Mouse (Mus musculus): ENCODE data around the gene Syt8. TPM values are rescaled to one million over a fixed set of nuclear protein-coding genes. Genes with fewer than 3 reads are reported as not detected.

Syt8 gene
- total RNA-seq, 2 experiments from 2014 or later: not detected

DNA sequence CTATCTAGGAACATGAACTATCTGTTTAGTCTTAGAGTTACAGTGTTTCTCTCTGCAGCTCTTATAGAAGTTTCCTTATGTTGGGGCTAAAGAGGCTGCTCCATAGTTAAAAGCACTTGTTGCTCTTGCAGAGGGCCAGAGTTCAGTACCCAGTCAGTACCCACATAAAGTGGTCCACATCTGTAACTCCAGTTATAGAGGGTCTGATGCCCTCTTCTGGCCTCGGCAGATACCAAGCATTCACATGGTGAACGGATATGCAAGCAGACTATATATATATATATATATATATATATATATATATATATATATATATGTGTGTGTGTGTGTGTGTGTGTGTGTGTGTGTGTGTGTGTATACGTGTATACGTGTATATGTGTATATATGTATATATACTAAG is 26.7 kb upstream of the Syt8 start:
- no peak for DNase-seq (ENCODE audit: low spot score in 2 of 2)

DNA sequence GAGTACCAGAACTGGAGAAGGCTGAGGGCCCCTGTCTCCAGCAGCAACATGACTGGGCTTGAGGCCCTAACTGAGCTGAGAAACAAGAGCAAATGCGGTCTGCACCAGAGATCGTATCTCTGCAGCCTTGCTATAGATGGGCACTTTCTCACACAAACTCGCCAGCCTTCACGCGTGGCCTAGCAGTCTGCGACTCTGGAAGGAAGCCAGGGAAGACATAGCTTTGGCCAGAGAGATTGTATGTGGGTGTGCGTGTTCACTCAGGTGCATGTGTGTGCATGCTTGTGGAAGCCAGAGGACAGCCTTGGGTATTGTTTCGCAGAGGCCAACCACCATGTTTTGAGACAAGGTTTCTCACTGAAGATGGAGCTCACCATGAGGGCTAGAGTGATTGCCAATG is 26.0 kb upstream of the Syt8 start:
- no peak for DNase-seq (ENCODE audit: low spot score in 2 of 2)

DNA sequence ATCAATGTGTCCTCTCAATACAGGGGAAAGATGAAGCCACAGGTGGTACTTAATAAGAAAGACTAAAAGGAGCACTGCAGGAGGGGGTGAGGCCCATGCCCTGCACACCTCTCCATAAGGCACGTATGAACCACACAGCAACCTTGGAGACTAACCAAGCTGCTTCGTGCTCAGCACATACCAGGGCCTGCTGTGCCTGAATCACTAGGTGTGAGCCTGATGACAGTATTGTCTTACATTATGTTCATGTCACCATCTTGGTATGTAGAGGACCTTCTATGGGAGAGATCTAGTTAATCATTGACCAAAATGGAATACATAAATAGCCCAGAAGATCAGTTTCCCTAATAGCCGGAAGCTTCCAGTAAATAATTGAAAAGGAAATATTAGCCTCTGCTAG is 25.0 kb upstream of the Syt8 start:
- no peak for DNase-seq (ENCODE audit: low spot score in 2 of 2)

DNA sequence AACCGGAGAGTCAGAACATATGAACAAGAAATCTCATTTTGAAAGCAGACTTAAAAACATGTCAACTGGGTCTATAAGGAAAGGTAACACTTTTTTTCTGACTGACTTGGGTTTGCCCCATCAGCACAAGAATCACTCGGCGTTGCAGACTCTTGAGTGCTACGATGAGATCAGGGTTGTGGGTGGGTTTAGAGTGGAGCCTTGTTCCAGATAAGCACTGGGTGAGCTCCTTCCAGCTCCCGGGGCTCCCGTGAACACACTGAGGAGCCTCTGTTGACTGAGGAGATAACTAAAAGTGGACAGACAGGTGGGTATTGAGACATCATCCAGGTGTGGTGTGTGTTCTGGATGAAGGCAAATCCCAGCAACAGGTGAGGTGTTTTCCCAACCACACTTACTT is 21.4 kb upstream of the Syt8 start:
- no peak for DNase-seq (ENCODE audit: low spot score in 2 of 2)

DNA sequence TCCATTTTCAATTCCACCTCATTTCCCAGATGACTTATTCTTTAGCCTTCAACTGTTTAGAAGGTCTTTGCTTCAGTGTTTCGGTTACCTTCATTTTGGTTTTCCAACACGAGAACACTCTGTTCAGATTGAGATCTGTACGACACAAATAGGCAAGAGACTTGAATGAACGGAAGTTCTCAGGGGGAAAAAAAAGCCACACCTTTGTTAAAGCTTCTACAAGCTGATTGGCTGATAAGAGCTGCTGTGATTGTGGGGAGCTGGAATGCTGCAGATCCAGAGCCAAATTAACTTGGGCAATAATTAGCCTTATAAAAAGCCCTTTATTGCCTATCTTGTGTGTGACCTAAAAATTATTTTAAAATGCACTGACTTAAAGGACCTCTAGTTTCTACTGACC is 19.3 kb upstream of the Syt8 start:
- no peak for DNase-seq (ENCODE audit: low spot score in 2 of 2)

DNA sequence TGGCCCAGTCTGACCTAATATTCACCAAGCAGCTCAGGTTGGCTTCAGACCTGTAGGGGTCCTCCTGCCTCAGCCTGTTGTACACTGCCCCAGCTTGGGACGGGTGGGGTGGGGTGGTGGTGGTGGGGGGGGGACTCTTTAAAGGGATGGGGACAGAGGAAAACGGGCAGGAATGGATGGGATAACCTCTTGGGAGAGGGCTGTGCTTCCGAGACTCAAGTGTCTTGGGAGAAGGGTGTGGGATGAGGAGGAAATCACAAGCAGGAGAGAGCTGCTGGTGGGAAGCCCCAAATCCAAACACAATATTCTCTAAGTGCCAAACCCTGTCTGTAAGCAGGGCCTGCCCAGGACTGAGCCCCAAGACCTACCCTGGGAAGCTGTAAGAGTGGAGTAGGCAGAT is 18.4 kb upstream of the Syt8 start:
- no peak for DNase-seq (ENCODE audit: low spot score in 2 of 2)

DNA sequence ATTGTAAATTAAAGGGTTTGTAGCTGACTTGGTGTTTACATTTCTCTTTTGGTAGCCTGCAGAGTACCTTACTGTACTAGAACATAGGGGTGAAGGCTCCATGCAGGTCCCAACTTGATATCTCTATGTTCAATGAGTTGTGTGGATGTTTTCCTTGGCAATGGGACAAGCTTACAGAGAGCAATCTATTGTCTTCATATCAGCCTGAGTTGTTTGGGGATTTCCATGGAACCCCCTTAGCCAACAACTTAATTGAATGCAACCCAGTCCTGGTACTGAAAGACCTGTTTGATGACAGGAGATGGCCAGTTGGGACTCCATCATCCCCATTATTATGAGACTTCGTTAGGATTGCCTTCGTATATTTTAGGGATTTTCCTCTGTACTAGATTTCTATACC is 16.6 kb upstream of the Syt8 start:
- DNase-seq (ENCODE audit: low spot score in 2 of 2): no peak

DNA sequence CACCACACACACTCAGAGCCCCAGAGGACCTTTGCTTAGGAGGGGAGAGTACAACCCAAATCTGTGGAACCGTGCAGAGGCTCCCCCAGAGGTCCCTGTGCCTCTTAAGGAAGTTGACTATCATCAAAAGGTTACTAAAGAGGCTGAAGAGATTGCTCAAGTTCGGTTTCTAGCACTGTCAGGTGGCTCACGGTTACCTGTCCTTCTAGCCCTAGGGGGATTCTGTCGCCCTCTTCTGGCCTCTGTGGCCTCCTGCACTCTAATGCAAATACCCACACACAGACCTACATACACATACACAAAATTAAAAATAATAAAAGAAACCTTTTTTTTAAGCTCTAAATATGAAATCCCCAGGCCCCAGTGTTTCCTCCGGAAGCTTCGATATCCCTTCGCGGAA is 16.0 kb upstream of the Syt8 start:
- no peak for DNase-seq (ENCODE audit: low spot score in 2 of 2)

DNA sequence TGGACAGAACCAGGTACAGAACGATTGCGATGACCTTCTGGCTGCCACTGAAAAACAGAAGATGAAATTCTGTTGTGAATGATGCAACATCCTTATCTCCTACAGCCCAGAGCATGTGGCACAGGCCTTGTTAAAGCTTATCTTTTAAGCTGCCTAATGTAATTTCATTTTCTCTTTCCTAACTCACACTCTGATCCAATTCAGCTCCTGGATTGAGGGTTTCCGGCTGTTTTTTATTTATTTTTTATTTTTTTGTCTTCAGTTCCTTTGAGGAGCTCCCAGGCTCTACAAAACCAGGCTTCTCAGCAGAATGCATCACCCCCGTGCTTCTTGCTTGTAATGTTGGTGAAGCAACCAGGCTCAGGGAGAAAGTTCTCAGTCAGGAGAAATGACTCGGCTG is 14.8 kb upstream of the Syt8 start:
- DNase-seq (ENCODE audit: low spot score in 2 of 2): no peak

DNA sequence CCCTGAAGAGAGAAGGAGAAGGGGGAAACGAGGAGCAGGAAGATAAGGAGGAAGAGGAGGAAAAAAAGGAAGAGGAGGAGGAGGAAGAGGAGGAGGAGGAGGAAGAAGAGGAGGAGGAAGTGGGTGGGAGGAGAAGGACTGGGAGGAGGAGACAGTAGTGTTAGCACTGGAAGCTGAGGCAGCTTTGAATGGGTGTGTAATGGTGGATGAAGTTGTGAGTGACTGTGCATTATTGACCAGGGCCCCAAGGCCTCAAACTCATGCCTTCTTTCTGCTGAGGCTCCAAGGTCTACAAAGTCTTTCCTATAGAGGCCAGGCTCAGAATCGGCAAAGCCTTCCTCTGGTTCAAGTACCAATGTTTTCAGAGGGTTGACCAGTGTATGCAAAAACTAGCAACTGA is 12.8 kb upstream of the Syt8 start:
- no peak for DNase-seq (ENCODE audit: low spot score in 2 of 2)

DNA sequence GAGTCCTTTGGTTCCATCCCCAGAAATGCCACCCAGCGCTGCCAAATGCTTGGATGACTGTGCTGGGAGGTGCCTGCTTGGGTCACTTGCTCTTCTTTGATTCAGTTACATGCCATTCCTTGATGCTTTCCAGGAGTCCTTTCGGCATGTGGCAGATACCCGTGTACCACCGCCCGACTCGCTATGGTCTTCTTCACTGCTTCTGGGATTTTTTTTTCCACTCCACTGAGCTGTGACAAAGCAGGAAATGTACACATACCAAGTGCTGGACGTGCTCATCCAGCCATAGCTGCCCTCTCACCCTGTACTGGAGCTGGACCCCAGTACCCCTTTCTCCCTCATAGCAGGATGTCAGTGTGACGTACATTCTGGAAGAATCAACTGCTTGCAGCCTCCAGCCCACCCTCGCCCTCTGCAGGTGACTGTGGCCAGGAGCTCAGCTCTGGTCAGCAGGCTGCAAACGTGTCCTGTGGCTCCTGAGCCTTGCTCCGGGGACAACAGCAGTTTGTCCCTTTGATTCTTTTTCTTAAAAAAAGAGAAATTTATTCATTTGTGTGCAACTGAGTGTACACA is 8.9 kb upstream of the Syt8 start:
- DNase-seq (ENCODE audit: low spot score in 2 of 2): no peak

DNA sequence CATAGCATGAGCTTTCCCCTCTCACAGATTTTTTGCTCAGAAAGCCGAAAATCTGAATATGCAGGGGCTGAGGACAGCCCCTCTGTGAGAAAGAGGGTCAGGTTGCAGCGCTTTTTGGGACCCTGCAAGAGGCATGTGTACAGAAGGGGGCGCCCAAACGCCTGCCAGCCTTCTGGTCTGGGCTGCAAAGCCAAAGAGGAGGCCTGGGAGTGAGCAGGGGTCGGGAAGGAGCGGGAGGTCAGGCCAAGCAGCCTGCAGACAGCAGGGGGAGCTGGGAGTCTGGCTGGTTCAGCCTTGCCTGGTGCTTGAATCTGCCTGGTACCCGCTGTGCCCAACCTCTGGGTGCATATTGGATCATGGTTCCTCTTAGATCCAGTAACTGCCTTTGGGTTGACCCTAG is 6.4 kb upstream of the Syt8 start:
- DNase-seq (ENCODE audit: low spot score in 2 of 2): no peak

DNA sequence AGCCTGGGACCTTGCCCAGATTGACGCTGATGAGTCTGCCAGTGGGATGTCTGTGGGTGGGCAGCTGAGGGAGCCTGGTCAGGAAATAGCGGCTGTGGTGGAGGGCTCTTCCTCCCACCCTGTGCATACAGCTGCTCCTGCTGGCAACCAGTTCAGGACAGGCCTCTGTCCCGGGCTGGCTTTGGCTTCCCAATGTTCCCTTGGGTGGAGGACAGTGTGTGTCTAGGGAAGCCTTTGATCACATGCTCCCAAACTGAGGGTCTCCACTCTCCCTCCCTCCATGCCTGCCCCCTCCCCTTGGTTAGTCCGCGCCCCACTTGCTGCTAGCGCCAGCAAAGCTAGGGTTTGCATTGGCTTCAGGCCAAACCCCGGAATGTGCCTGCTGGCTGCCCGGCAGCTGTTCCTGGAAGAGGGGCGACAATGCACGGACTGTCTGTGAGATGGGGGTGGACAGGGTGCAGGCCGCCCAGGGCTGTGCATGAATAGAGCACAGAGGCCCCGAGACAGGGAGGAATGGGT is 4.4 kb upstream of the Syt8 start:
- DNase-seq (ENCODE audit: low spot score in 2 of 2): no peak

DNA sequence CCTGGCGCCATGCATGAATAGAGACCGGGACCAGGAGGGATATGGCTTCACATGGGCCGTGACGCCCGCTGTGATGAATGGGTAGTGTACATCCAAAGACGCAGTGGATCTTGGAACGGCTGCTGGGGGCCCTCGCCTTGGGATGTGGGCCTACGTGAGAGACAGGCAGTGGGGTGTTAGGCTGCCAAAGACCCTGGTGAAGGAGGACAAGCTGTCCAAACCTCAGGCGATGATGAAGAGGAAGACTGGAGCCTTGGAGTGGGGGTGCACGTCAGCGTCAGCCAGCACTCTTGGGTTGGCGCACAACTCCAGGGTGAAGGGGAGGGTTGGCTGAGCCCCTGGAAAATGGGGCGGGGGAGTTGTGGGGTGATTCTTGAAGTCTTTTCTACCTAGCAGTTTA is 3.5 kb upstream of the Syt8 start:
- DNase-seq (ENCODE audit: low spot score in 2 of 2): no peak

DNA sequence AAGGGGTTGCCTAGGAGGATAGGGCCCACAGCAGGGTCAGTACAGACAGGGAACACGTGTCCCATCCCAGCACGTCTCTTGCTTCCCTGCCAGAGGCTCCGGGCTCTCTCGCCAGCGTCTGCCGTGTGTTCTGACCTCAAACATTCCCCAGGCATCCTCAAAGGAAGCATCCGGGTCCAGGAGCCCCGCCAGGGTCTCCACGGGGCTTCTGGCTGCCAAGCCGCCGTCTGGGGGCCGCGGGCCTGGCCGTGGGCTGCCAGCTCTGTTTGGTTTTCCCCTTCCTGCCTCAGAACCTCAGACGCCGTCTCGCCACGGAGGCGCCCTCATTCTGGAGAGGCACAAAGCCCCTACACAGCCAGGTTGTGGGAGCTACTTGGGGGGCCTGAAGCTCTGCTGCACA is 1.0 kb upstream of the Syt8 start:
- no peak for DNase-seq (ENCODE audit: low spot score in 2 of 2)

DNA sequence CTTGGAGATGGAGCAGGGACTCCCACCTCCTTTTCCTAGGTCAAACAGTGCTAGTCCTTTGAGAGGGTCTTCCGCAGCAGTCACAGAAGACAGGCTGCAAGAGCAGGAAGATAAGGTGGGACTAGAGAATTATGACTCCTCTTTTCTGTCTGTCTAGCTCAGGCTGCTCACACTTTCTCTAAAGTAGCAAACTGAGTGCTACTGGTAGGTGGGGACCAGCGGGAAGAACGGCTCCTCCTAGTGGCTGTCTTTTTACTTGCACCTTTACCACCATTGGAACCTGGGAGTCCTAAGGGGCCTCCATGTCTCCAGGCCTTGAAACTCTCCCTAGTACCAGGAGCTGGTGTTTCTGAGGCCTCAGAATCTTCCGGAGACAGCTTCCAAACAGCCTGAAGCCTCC is 874 bp downstream of the Syt8 start:
- DNase-seq (ENCODE audit: low spot score in 2 of 2): no peak

DNA sequence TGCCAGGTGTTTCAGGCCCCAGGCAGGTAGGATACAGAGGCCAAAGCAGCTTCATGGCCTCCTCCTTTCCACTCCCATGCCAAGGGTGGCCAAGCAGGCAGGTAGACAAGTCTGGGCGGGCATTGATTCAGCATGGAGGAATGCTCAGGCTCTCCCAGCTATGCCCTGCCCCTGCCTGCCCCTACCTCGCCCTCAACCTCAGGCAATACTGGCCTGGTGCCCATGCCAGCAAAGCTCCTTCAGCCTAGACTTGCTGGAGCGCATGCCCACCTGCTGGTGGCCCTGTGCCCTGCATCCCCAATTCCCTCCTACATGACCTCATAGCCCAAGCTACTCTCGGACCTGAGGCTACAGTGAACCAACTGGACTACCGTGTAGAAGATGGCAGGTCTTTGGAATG is 2.7 kb downstream of the Syt8 start:
- DNase-seq (ENCODE audit: low spot score in 2 of 2): no peak

DNA sequence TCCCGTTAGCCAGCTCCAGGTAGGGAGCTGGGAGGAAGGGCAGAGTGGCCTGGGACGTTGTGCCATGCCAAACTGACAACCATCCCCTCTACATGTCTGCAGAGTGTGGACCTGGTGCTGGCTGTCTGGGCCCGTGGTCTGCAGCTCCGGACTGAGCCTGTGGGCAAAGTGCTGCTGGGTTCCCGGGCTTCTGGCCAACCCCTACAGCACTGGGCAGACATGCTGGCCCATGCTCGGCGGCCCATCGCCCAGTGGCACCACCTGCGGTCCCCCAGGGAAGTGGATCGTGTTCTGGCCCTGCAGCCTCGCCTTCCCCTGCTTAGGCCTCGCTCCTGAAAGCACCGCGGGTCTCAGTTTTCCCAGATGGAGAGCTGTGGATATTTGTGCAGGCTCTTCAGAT is 5.3 kb downstream of the Syt8 start:
- DNase-seq (ENCODE audit: low spot score in 2 of 2): no peak

DNA sequence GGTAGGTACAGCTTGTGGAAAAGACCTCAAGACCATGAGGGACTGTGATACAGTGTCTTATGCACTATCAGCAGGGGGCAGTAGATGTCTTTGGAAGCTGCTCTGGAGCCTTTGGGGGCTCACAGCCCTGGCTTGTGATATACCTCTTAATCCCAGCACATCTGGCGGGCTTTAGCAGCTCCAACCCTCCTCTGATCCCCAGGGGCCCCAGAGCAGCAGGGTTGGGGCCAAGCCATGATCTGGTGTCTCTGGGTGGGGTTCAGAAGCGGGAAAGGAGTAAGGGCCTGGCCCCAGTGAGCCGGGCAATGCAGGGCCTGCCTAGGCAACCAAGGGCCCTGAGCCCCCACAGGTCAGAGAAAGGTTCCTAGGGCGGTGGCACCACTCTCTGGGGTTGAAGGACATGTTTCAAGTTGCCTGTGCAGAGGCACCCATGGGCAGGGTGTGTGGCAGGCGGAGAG is 6.0 kb downstream of the Syt8 start:
- no peak for DNase-seq (ENCODE audit: low spot score in 2 of 2)

DNA sequence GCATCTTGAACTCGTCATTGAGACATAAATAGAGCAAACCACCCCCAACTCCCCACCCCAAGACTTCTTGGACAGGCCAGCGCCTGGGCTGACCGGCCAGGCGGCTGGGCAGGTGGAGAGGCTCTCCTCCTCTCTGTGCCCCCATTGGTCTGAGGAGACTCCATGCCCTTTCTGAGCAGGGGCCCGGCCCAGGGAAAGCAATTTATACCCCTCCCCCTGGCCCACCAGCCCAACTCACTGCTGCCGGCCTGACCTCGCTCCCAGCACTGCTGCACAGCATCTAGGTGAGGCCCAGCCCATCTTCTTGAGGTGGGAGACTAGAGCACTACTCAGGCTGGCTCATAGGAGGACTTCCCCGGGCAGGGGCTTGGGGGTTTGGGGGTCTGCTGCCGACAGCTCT is 6.9 kb downstream of the Syt8 start, which contains the start of gene Tnni2:
Gene Tnni2, plus strand, starts transcription at position 224 of the 400 bp plus-strand sequence.
- no peak for DNase-seq (ENCODE audit: low spot score in 2 of 2)

DNA sequence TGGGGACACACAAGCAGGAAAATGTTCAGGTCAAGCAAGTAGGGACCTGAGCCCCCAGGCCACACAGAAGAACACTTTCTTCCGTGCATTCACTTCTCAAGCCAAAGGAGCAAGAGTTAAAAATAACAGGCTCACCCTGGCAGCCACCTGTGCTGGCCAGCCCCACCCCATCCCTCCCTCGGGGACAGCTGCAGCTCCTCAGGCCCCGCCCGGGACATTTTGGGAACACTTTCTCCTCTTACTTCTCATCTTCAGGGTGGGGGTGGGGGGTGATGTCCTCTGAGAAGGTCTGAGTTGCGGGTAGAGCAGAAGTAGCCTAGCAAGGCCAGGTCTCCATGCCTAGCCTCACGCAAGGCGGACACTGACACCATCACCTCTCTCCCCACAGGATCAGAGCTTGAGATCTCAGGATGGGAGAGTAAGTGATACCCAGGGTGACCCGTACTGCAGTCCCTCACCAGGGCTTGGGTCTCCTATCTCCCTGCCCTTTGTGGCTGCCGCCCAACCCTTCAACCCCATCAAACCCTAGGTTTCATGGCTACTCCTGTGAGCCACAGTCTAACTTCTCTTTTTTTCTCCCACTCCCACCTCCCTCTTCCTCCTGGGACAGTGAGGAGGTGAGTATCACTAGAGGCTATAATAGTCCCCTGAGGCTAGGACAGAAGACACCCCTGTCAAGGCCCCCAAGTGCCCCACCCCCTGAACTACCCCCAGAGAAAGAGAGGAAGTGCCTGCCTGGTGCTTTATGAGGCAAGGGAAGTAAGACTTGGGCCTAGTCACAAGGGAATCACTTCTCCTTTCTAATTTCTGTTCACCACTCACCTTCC is 7.6 kb downstream of the Syt8 start:
- DNase-seq (ENCODE audit: low spot score in 2 of 2): no peak

DNA sequence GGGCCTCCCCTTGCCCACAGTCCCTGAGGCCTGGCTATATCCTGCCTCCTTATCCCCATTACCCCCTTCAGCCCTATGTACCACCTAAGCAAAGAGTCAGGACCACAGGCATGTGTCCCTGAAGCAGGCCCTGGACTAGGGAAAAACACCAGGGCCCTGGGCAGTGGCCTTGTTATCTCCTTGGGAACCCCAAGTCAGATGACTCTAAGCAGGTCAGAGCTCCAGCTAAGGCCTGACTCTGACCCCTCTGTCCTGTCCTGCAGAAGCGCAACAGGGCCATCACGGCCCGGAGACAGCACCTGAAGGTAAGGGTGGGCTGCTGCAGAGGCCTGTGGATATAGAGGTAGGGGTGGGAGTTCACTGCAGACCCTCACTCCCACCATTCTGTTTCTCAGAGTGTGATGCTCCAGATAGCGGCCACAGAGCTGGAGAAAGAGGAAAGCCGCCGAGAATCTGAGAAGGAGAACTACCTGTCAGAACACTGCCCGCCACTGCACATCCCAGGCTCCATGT is 8.3 kb downstream of the Syt8 start:
- no peak for DNase-seq (ENCODE audit: low spot score in 2 of 2)

DNA sequence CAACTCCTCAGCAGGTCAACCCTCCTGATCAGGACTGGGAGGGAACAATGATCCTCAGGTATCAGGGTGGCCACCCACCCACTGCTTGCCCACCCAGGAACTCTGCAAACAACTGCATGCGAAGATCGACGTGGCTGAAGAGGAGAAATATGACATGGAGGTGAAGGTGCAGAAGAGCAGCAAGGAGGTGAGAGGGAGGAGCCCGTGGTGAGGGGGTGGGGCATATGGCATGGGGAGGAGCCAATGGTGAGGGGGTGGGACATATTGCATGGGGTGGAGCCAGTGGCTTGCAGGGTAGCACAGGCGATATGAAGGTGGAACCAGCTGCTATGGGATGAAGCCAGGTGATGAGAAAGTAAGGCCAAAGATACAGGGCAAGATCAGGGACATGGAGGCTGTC is 8.8 kb downstream of the Syt8 start:
- no peak for DNase-seq (ENCODE audit: low spot score in 2 of 2)
